Mouse (Mus musculus): Measurements from ENCODE around the gene Map9. TPM values are rescaled to one million over a fixed set of nuclear protein-coding genes. Genes with fewer than 3 reads are reported as not detected.
"Not testable (repeated sequence)": the region's sequence is repeated elsewhere in the genome, so short reads cannot be mapped to it uniquely, and the experiment has no call there.

Map9 gene
- 5.5 and 6.6 TPM in 2 replicates for polyA plus RNA-seq (2015; fragmentation: Nextera tagmentation; extraction: Ambion mirVana)

DNA sequence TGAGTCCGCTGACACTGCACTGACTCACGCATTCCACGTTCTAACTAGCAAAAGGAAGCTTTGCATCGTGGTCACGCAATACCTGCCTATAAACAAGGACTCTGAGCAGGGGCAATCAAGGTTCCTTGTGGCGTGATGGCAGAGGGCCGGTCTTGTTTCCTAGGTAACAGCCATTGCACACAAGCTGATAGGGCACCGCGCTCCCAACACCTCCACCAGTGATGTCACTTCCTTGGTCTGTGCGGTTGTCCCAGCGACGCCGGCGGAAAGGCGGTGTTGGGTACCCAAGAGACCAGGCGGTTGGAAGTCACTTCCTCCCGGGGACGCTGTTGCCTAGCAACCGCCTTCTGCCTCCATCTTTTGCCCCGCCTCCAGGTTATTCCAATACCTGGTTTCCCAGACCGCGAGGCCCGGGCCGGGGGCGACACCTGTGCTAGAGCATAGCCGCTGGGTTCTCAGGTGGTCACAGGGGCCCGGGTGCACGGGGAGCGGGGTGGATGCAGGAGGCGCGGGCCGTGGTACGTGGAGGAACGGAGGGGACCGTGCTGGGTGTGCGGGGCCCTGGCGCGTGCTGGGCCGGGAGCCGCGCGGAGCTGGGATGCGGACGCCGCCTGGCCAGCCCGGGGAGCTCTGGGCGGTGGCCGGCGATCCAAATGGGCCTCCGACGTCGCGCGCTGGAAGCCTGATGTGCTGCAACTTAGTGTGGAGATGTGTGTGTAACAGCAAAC, at the start of gene Map9:
TSS of gene Map9 (plus strand) at position 248 of the 728 bp plus-strand sequence.
- Histone ChIP-seq H3K27me3 (ENCODE audit: control insufficient read depth, insufficient read depth, low read length) (no peaks in the 10 kb centered on the region), H3K4me2 (ENCODE audit: low read depth, low read length) (peak within 1 kb of the TSS; percentile 92), H3K4me3 (replicated peaks; ENCODE audit: low read length) (peak within 1 kb of the TSS; percentile 89), H3K9ac (ENCODE audit: low read length) (peak within 1 kb of the TSS; percentile 72), H3K4me1 (ENCODE audit: control insufficient read depth, insufficient read depth, low read length) (no peaks in the 10 kb centered on the region), H3K27ac (ENCODE audit: low read length) (no peak within 1 kb of the TSS), H3K9me3 (replicated peaks; ENCODE audit: control insufficient read depth, low read length) (no peaks in the 10 kb centered on the region), H3K36me3 (ENCODE audit: control insufficient read depth, insufficient read depth, low read length) (0 out of 2 replicates have a peak, but pooled peaks cover 3% of the 10 kb centered on the region)
- ATAC-seq (ENCODE audit: insufficient read depth, low FRiP score), result peak; percentile 100
- under 1% methylated on average over 54 of the region's 54 CpGs for WGBS

GRCm38 (mm10) chr3:82315728-82316127, 42.1 kb upstream of the Map9 start:
- no peaks in the 10 kb centered on the region for H3K36me3 ChIP-seq (ENCODE audit: control insufficient read depth, insufficient read depth, low read length)
- H3K4me2 ChIP-seq (ENCODE audit: low read depth, low read length), result no peak overlapping the region
- no peaks in the 10 kb centered on the region for H3K4me1 ChIP-seq (ENCODE audit: control insufficient read depth, insufficient read depth, low read length)
- ATAC-seq (ENCODE audit: insufficient read depth, low FRiP score), result no peak
- 90% methylated on average over 4 of the region's 4 CpGs for WGBS
- H3K27ac ChIP-seq (ENCODE audit: low read length), result no peak overlapping the region
- H3K9me3 ChIP-seq (replicated peaks; ENCODE audit: control insufficient read depth, low read length), result no peaks in the 10 kb centered on the region
- no peak overlapping the region for H3K9ac ChIP-seq (ENCODE audit: low read length)
- H3K4me3 ChIP-seq (replicated peaks; ENCODE audit: low read length), result no peak overlapping the region
- no peaks in the 10 kb centered on the region for H3K27me3 ChIP-seq (ENCODE audit: control insufficient read depth, insufficient read depth, low read length)

GRCm38 (mm10) chr3:82326736-82327135, 31.1 kb upstream of the Map9 start:
- not testable (repeated sequence) for H3K4me2 ChIP-seq (ENCODE audit: low read depth, low read length); H3K4me3 ChIP-seq (replicated peaks; ENCODE audit: low read length); H3K9ac ChIP-seq (ENCODE audit: low read length); H3K36me3 ChIP-seq (ENCODE audit: control insufficient read depth, insufficient read depth, low read length); H3K4me1 ChIP-seq (ENCODE audit: control insufficient read depth, insufficient read depth, low read length); ATAC-seq (ENCODE audit: insufficient read depth, low FRiP score); H3K9me3 ChIP-seq (replicated peaks; ENCODE audit: control insufficient read depth, low read length); H3K27ac ChIP-seq (ENCODE audit: low read length); H3K27me3 ChIP-seq (ENCODE audit: control insufficient read depth, insufficient read depth, low read length)
- 89% methylated on average over 1 of the region's 1 CpGs for WGBS

DNA sequence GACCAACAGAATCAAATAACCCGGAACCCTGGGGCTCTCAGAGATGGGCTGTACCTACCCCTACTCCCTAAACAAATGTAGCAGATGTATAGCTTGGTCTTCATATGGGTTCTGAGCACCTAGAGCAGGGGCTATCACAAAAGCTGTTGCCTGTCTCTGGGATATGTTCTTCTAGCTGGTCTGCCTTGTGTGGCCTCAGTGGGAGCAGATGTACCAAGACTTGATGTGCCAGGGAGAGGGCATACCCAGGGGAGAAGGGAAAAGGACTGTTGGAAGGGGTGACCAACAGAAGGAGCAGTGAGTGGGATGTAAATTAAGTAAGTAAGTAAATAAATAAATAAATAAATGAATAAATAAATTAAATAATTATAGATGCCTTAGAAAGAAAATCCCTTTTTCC, 25.8 kb upstream of the Map9 start:
- ATAC-seq (ENCODE audit: insufficient read depth, low FRiP score), result no peak
- no peak overlapping the region for H3K4me2 ChIP-seq (ENCODE audit: low read depth, low read length)
- H3K9ac ChIP-seq (ENCODE audit: low read length), result no peak overlapping the region
- H3K9me3 ChIP-seq (replicated peaks; ENCODE audit: control insufficient read depth, low read length), result no peaks in the 10 kb centered on the region
- H3K27ac ChIP-seq (ENCODE audit: low read length), result no peak overlapping the region
- H3K4me1 ChIP-seq (ENCODE audit: control insufficient read depth, insufficient read depth, low read length), result 0 out of 2 replicates have a peak, but pooled peaks cover 3% of the 10 kb centered on the region
- 93% methylated on average over 1 of the region's 1 CpGs for WGBS
- no peaks in the 10 kb centered on the region for H3K27me3 ChIP-seq (ENCODE audit: control insufficient read depth, insufficient read depth, low read length)
- H3K36me3 ChIP-seq (ENCODE audit: control insufficient read depth, insufficient read depth, low read length), result no peaks in the 10 kb centered on the region
- H3K4me3 ChIP-seq (replicated peaks; ENCODE audit: low read length), result no peak overlapping the region

DNA sequence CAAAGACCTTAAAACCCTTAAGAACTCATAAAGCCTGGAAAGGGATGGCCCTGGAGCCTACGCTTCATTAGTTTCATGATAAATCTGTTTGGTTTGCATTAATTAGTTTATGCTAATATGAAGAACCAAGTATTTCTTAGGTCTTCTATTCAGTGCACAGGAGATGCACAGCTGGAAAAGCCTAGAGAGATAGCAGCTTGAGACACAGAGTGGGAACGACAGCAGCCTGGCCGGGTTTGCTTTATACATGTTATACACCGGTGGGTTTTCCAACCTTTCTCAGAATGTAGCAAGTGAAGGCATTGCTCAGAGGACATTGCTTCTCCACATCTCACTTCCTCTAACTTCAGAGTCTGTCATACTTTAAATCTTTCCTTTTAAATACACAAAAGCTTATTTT, 25.3 kb upstream of the Map9 start:
- 0 out of 2 replicates have a peak, but pooled peaks cover 3% of the 10 kb centered on the region for H3K4me1 ChIP-seq (ENCODE audit: control insufficient read depth, insufficient read depth, low read length)
- H3K4me3 ChIP-seq (replicated peaks; ENCODE audit: low read length), result no peak overlapping the region
- H3K9ac ChIP-seq (ENCODE audit: low read length), result no peak overlapping the region
- no peaks in the 10 kb centered on the region for H3K36me3 ChIP-seq (ENCODE audit: control insufficient read depth, insufficient read depth, low read length)
- ATAC-seq (ENCODE audit: insufficient read depth, low FRiP score), result no peak
- no peak overlapping the region for H3K4me2 ChIP-seq (ENCODE audit: low read depth, low read length)
- no peaks in the 10 kb centered on the region for H3K27me3 ChIP-seq (ENCODE audit: control insufficient read depth, insufficient read depth, low read length)
- no peaks in the 10 kb centered on the region for H3K9me3 ChIP-seq (replicated peaks; ENCODE audit: control insufficient read depth, low read length)
- WGBS, result 75% methylated on average over 4 of the region's 4 CpGs
- no peak overlapping the region for H3K27ac ChIP-seq (ENCODE audit: low read length)

DNA sequence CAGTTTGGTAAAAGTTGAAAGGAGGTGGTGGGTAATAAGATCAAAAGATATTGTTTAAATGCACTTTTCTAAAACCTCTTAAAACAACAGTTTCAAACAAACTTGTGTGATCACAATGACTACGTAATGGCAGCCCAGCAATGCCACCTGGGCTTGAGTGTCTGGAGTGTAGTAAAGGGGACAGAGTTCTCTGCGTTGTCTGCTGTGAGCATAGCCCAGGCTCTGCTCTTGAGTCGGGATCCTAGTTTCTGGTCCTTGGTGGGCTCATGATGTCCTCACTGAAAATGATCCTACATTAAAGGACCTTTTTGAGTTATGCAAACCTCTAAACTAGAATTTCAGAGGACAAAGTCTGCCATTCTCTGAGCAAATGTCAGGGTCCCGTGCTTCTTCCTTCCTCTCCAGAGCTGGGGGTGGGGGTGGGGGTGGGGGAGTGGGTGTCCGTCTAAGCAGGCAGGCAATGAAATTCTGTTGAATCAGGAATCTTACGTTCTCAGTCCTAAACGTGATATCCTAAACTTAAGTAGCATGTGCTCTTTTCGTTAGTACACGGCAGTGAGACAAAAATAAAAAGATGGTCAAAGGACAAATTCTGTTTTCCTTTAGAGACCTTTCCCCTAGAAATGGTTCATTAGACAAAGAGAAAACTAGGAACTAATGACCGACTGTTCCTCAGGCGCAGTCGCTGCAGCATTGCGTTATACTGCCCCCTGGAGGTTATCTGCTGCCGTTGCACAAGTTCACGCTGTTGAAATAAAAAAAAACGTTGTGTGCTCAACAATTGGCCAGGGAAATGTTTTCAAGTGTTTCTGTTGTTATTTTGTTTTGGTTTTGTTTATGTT, 24.5 kb upstream of the Map9 start:
- ATAC-seq (ENCODE audit: insufficient read depth, low FRiP score), result no peak
- no peaks in the 10 kb centered on the region for H3K27me3 ChIP-seq (ENCODE audit: control insufficient read depth, insufficient read depth, low read length)
- no peak overlapping the region for H3K27ac ChIP-seq (ENCODE audit: low read length)
- H3K36me3 ChIP-seq (ENCODE audit: control insufficient read depth, insufficient read depth, low read length), result no peaks in the 10 kb centered on the region
- peak overlapping the region; percentile 27 for H3K9ac ChIP-seq (ENCODE audit: low read length)
- peak overlapping the region; percentile 31 for H3K4me3 ChIP-seq (replicated peaks; ENCODE audit: low read length)
- H3K9me3 ChIP-seq (replicated peaks; ENCODE audit: control insufficient read depth, low read length), result no peaks in the 10 kb centered on the region
- H3K4me2 ChIP-seq (ENCODE audit: low read depth, low read length), result peak overlapping the region; percentile 52
- H3K4me1 ChIP-seq (ENCODE audit: control insufficient read depth, insufficient read depth, low read length), result 0 out of 2 replicates have a peak, but pooled peaks cover 3% of the 10 kb centered on the region
- 8% methylated on average over 16 of the region's 16 CpGs for WGBS

DNA sequence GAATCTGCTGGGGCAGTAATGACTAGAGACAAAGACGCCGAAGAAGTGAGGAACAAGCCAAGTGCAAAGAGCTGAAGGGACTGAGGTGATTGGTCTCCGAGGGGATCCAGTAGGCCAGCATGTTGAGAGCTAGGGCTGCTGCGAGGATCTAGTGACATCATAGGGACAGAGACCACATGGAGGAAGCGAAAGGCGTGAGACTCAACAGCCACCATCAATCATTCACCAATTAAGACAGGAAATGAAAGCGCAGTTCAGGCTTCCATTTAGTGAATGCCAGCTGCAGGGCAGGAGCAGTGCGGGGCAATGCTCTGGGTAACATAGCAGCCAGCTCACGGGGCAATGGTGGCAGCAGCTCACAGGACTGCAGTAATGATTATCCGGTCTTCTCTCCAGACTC, 17.7 kb upstream of the Map9 start:
- WGBS, result 63% methylated on average over 10 of the region's 10 CpGs
- Histone ChIP-seq H3K4me3 (replicated peaks; ENCODE audit: low read length) (no peak overlapping the region), H3K27ac (ENCODE audit: low read length) (no peak overlapping the region), H3K4me2 (ENCODE audit: low read depth, low read length) (no peak overlapping the region), H3K27me3 (ENCODE audit: control insufficient read depth, insufficient read depth, low read length) (no peaks in the 10 kb centered on the region), H3K36me3 (ENCODE audit: control insufficient read depth, insufficient read depth, low read length) (no peaks in the 10 kb centered on the region), H3K9me3 (replicated peaks; ENCODE audit: control insufficient read depth, low read length) (no peaks in the 10 kb centered on the region), H3K4me1 (ENCODE audit: control insufficient read depth, insufficient read depth, low read length) (no peaks in the 10 kb centered on the region), H3K9ac (ENCODE audit: low read length) (no peak overlapping the region)
- no peak for ATAC-seq (ENCODE audit: insufficient read depth, low FRiP score)

GRCm38 (mm10) chr3:82348277-82348860, 9.5 kb upstream of the Map9 start:
- H3K27me3 ChIP-seq (ENCODE audit: control insufficient read depth, insufficient read depth, low read length), result no peaks in the 10 kb centered on the region
- no peak overlapping the region for H3K27ac ChIP-seq (ENCODE audit: low read length)
- H3K4me1 ChIP-seq (ENCODE audit: control insufficient read depth, insufficient read depth, low read length), result peaks cover 5% of the 10 kb centered on the region
- H3K4me3 ChIP-seq (replicated peaks; ENCODE audit: low read length), result no peak overlapping the region
- WGBS, result 14% methylated on average over 2 of the region's 2 CpGs
- H3K36me3 ChIP-seq (ENCODE audit: control insufficient read depth, insufficient read depth, low read length), result no peaks in the 10 kb centered on the region
- peak; percentile 78 for ATAC-seq (ENCODE audit: insufficient read depth, low FRiP score)
- no peak overlapping the region for H3K9ac ChIP-seq (ENCODE audit: low read length)
- H3K9me3 ChIP-seq (replicated peaks; ENCODE audit: control insufficient read depth, low read length), result no peaks in the 10 kb centered on the region
- no peak overlapping the region for H3K4me2 ChIP-seq (ENCODE audit: low read depth, low read length)

- Histone ChIP-seq H3K4me1 (ENCODE audit: control insufficient read depth, insufficient read depth, low read length) (peaks cover 5% of the 10 kb centered on the region), H3K4me3 (replicated peaks; ENCODE audit: low read length) (no peak overlapping the region), H3K9me3 (replicated peaks; ENCODE audit: control insufficient read depth, low read length) (no peaks in the 10 kb centered on the region), H3K4me2 (ENCODE audit: low read depth, low read length) (no peak overlapping the region), H3K9ac (ENCODE audit: low read length) (no peak overlapping the region), H3K36me3 (ENCODE audit: control insufficient read depth, insufficient read depth, low read length) (no peaks in the 10 kb centered on the region), H3K27ac (ENCODE audit: low read length) (no peak overlapping the region), H3K27me3 (ENCODE audit: control insufficient read depth, insufficient read depth, low read length) (no peaks in the 10 kb centered on the region)
- ATAC-seq (ENCODE audit: insufficient read depth, low FRiP score), result no peak
- WGBS, result 22% methylated on average over 2 of the region's 2 CpGs
Observed at GRCm38 (mm10) chr3:82350321-82350720, 7.5 kb upstream of the Map9 start.

Data from stomach, embryonic 16.5 days (tissue).